Mouse (Mus musculus) kidney, adult 2 months (tissue): ENCODE data around the gene Catsperg1. TPM values are rescaled to one million over a fixed set of nuclear protein-coding genes. Genes with fewer than 3 reads are reported as not detected.

Source experiments
- DNase-seq: peaks from one replicate; pipeline ENCODE4 v3.0.0; 2021
- H3K27ac ChIP-seq: fragments of 200-500 bp; 2 replicates; pipeline ENCODE4 v1.5.1; 2012; ENCODE audit warnings: low read depth, low read length, control low read depth, inconsistent platforms; ENCODE audit not compliant: insufficient read depth
- H3K27me3 ChIP-seq: fragments of 200-500 bp; replicated peaks from 2 replicates; pipeline ENCODE4 v1.6.1; 2012; ENCODE audit warnings: mild to moderate bottlenecking, moderate library complexity, low read length, inconsistent platforms; ENCODE audit not compliant: control insufficient read depth, insufficient read depth
- H3K36me3 ChIP-seq: fragments of 200-500 bp; 2 replicates; pipeline ENCODE4 v1.6.1; 2012; ENCODE audit warnings: mild to moderate bottlenecking, moderate library complexity, low read length, inconsistent platforms; ENCODE audit not compliant: control insufficient read depth, insufficient read depth
- H3K4me1 ChIP-seq: fragments of 200-500 bp; 2 replicates; pipeline ENCODE4 v1.6.1; 2011; ENCODE audit warnings: low read length; ENCODE audit not compliant: control insufficient read depth, insufficient read depth
- H3K4me3 ChIP-seq: fragments of 200-500 bp; 2 replicates; pipeline ENCODE4 v1.5.1; 2011; ENCODE audit warnings: mild to moderate bottlenecking, low read depth, low read length, control low read depth; ENCODE audit not compliant: insufficient read depth
- CTCF ChIP-seq: fragments of 200-500 bp; conservative IDR thresholded peaks from 2 replicates; pipeline ENCODE4 v1.5.1; 2011; ENCODE audit warnings: low read depth, mild to moderate bottlenecking, control low read depth, low read length, moderate library complexity, mixed read lengths; ENCODE audit not compliant: insufficient read depth, insufficient read length
- POLR2A ChIP-seq: fragments of 200-500 bp; IDR thresholded peaks from one replicate; pipeline ENCODE4 v1.6.1; 2011; ENCODE audit warnings: low read depth, low read length, control low read depth
- WGBS: fragments of 180-500 bp; shearing (Covaris S2); methylation state at CpG from one replicate; pipeline ENCODE4 v1.1.7; 2018; 5-methylcytosine and 5-hydroxymethylcytosine counted together
- polyA plus RNA-seq: library from polyadenylated mRNA; depleted of rRNA; stranded (reverse); fragments of >200 nt; gene quantifications from 2 replicates; pipeline ENCODE4 v1.2.3, GENCODE M21; 2012

Catsperg1 gene
- polyA plus RNA-seq, 1 experiment = 1.1 TPM

DNA sequence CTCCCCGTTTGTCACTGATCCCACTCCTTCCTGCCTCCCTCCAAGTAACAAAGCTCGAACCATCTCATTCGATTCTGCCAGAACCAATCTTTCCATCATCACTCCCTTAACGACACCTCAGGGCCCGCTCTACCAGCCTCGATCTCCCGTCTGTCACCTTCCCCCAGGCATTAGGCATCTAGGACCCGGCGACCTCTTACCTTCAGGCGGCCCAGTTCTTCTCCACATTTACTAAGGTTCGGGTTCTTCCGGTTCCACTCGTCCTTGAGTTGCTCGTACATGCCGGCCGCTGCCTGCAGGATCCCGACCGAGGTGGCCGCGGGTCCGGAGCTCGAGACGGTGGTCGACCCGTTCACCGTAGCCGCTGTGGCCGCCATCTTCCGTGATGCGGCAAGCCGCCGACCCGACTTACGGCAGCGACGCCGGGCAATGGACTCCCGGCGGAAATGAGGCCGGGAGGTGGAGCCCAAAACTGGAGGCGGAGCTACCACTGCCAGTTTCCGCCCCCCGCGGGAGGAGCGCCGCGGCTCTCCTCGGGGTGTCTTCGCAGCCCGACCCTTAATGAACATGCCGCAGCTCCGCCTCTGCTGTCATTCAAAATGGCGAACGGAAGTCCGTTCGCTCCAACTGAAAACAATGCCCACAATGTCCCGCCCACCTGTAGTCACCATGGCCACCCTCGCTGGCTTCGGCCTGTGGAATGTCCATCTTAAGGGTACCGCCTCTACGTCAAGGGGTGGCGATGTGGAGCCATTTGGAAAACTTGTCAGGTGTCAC lies 33.6 kb downstream of the Catsperg1 start, which contains the start of gene Psmd8:
Gene Psmd8 (minus strand): TSS at position 625 of the 777 bp plus-strand sequence.
- Histone ChIP-seq H3K27me3 (no peaks in the 10 kb centered on the region), H3K4me3 (peak within 1 kb of the TSS; percentile 94), H3K27ac (peak within 1 kb of the TSS; percentile 77), H3K36me3 (0 out of 2 replicates have a peak, but pooled peaks cover 2% of the 10 kb centered on the region), H3K4me1 (peaks cover 10% of the 10 kb centered on the region)
- WGBS = under 1% methylated on average over 62 of the region's 62 CpGs
- DNase-seq = peak; percentile 99
- TF ChIP-seq POLR2A (peak; percentile 86), CTCF (peak; percentile 61)

DNA sequence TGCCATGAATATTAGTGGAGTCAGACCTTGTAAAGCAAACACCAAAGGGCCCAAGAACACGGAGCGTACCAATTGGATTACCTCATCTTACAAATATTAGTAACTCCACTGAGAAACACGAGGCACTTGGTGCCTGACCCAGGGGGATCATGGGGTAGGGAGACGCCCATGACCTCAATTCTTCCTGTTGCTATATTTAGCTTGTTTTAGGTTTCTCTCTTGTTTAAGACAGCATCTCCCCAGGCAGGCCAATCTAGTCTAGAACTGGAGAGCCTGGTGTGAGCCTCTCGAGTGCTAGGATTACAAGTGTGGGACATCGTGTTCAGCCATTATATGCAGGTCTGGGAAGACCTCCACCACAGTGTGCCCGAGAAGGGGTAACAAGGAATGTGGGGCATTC lies 34.5 kb downstream of the Catsperg1 start:
- H3K4me3 ChIP-seq = peak overlapping the region; percentile 94
- TF ChIP-seq CTCF = no peak
- TF ChIP-seq POLR2A = no peak
- H3K27ac ChIP-seq = no peak overlapping the region
- no peak for DNase-seq
- H3K27me3 ChIP-seq = no peaks in the 10 kb centered on the region
- WGBS = 19% methylated on average over 7 of the region's 7 CpGs
- peaks cover 10% of the 10 kb centered on the region for H3K4me1 ChIP-seq
- peaks cover 3% of the 10 kb centered on the region for H3K36me3 ChIP-seq

DNA sequence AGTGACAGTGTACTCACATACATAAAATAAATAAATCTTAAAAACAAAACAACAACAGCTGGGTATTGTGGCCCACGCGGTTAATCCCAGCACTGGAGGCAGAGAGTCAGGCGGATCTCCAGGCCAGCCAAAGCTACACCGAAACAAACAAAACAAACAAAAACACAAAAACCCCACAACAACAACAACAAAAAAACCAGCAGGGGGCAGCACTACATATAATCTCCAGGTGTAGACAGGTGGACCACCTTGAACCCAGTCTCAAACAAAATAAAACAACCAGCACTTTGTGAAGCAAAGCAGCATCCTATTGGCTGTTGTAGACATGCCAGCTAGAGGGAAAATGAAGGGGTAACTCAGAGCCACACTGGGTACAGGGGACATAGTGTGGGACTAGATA lies 35.7 kb downstream of the Catsperg1 start:
- Histone ChIP-seq H3K27ac (no peak overlapping the region), H3K36me3 (peaks cover 4% of the 10 kb centered on the region), H3K27me3 (no peaks in the 10 kb centered on the region), H3K4me3 (no peak overlapping the region), H3K4me1 (peaks cover 10% of the 10 kb centered on the region)
- 80% methylated on average over 4 of the region's 4 CpGs for WGBS
- TF ChIP-seq POLR2A = no peak
- no peak for TF ChIP-seq CTCF
- no peak for DNase-seq

DNA sequence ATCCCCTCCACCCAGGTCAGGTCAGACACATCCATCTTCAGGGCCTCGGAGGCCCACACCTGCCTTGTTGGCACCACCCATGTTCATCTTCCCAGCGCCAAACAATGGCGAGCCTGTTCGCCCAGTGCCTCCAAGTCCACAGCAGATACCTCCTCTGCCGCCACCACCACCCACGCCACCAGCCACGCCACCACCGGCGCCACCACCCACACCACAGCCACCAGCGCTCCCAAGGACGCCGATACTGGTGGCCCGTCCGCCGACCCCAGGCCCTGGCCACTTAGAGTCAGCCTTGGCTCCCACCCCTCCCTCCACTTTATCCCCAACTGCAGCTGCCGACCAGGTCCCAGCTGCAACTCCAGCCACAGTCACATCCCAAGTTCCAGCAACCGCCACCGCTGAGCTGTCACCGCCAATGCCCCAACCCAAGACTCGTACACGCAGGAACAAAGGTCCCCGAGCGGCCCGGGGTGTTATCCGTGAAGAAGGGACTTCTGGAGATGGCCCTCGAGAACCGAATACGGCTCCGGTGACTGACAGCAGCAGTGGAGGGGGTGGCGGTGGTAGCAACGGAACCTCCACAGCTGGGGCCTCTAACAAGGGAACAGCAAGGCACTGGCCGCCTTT lies 41.3 kb downstream of the Catsperg1 start:
- peaks cover 10% of the 10 kb centered on the region for H3K4me1 ChIP-seq
- H3K27ac ChIP-seq = no peak overlapping the region
- WGBS = 69% methylated on average over 32 of the region's 32 CpGs
- H3K4me3 ChIP-seq = no peak overlapping the region
- DNase-seq = no peak
- TF ChIP-seq POLR2A (no peak), CTCF (no peak)
- peaks cover 4% of the 10 kb centered on the region for H3K36me3 ChIP-seq
- no peaks in the 10 kb centered on the region for H3K27me3 ChIP-seq

DNA sequence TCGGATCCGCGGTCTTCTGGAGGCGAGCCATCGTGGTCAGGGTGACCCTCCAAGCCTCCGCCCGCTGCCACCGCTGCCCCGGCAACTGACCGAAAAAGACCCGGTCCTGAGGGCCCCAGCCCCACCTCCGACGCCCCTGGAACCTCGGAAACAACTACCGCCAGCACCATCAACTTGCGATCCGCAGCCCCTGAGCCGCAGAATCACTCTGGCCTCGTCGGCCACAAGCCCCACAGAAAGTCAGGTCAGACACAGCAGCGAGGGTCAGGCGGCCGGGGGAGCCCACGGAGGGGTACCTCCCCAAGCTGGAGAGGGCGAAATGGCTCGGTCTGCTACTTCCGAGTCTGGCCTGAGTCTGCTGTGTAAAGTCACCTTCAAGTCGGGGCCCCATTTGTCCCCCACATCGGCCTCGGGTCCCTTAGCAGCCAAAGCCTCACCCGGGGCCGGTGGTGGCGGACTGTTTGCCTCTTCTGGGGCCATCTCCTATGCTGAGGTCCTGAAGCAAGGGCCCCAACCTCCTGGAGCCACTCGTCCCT lies 42.2 kb downstream of the Catsperg1 start:
- Histone ChIP-seq H3K4me3 (no peak overlapping the region), H3K36me3 (peaks cover 4% of the 10 kb centered on the region), H3K27ac (no peak overlapping the region), H3K4me1 (peaks cover 10% of the 10 kb centered on the region), H3K27me3 (no peaks in the 10 kb centered on the region)
- 10% methylated on average over 34 of the region's 34 CpGs for WGBS
- TF ChIP-seq POLR2A = no peak
- DNase-seq = no peak

DNA sequence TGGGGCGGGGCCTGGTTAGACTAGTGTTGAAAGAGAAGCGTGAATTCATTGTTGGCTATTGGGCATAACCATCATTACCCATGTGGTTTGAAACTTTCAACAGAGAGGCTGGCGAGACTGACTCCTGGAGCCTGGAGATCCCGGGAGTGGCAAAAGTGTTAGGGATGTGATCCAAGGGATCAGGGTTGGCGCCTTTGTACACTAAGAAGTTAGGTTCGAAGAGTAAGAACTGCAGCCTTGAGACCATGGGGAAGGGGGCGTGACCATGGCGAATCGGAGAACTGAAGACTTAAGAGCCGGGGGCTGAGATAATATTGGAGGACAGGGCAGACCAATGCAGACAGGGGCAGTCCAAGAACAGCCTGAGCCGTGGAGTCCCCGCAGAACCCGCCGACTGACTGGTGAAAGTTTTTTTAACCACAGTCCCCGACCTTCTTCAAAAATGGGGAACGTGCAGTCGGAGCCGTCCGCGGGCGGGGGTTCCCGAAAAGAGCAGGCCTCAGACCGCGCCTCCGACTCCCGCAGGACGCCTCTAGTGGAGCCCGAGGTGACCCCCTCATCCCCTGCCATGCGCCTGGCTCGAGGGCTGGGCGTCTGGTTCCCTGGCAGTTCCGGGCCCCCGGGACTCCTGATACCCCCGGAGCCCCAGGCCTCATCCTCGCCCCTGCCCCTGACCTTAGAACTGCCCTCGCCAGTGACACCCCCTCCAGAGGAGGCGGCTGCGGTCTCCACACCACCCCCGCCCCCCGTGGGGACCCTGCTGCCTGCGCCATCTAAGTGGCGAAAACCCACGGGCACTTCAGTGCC lies 42.9 kb downstream of the Catsperg1 start:
- peak overlapping the region; percentile 64 for H3K4me3 ChIP-seq
- no peak for TF ChIP-seq POLR2A
- no peak for TF ChIP-seq CTCF
- WGBS = 2% methylated on average over 43 of the region's 43 CpGs
- H3K36me3 ChIP-seq = peaks cover 3% of the 10 kb centered on the region
- H3K27ac ChIP-seq = no peak overlapping the region
- DNase-seq = no peak
- no peaks in the 10 kb centered on the region for H3K27me3 ChIP-seq
- H3K4me1 ChIP-seq = peaks cover 10% of the 10 kb centered on the region
